Comparison of ENCODE assay signal across 11 mouse cellular contexts in genomic region chr15:82358431-82359260, GRCm38 (mm10). TPM values are rescaled to one million over a fixed set of nuclear protein-coding genes. Genes with fewer than 3 reads are reported as not detected.
DNase-seq lines count a peak whose midpoint lies in the region; ATAC-seq and TF ChIP-seq lines count a peak whose summit lies in the region.
"Had no signal": no experiment of that assay in that cellular context is flagged by ENCODE, and none has a peak within 500 bp of the region (broad histone marks: within the 10 kb centered on the region; RNA-seq: fewer than 3 reads in every experiment).

No protein-coding gene starts in this region.

- H3K9me3 ChIP-seq in forebrain, embryonic 13.5 days (replicated peaks), result no peaks in the 10 kb centered on the region
- H3K9me3 ChIP-seq in forebrain, postnatal 0 days (ENCODE audit: low read length), result no peaks in the 10 kb centered on the region
- no peaks in the 10 kb centered on the region for H3K9me3 ChIP-seq in limb, embryonic 10.5 days (replicated peaks)
- H3K9me3 ChIP-seq: midbrain, embryonic 13.5 days had no signal

- WGBS in forebrain, embryonic 13.5 days, result 75% methylated on average over 22 of the region's 22 CpGs
- 65% methylated on average over 22 of the region's 22 CpGs for WGBS in forebrain, postnatal 0 days
- WGBS in limb, embryonic 10.5 days, result 70% methylated on average over 22 of the region's 22 CpGs

- no peak overlapping the region for H3K27ac ChIP-seq in forebrain, embryonic 13.5 days
- no peak overlapping the region for H3K27ac ChIP-seq in forebrain, postnatal 0 days (ENCODE audit: low read depth, low read length)
- H3K27ac ChIP-seq in testis, adult 2 months (ENCODE audit: control insufficient read depth, insufficient read depth, low read depth, low read length), result no peak overlapping the region; the same call in 1 of the 2 replicates
- H3K27ac ChIP-seq in limb, embryonic 10.5 days, result peak overlapping the region; percentile 65
- H3K27ac ChIP-seq: midbrain, embryonic 13.5 days had no signal

- intact Hi-C loops in left cerebral cortex, postnatal 14 days (cut with DNase I), result no loop called here

- TF ChIP-seq POLR2A in testis, adult 2 months (IDR thresholded peaks at IDR 0.05; ENCODE audit: control insufficient read depth, low read depth, low read length), result no peak

- TF ChIP-seq CTCF in forebrain, postnatal 0 days (IDR thresholded peaks at IDR 0.05; ENCODE audit: low read depth), result no peak
- no peak for TF ChIP-seq CTCF in testis, adult 2 months (IDR thresholded peaks at IDR 0.05; ENCODE audit: control insufficient read depth, insufficient read depth, insufficient replicate concordance, low read depth, low read length)

- no peak overlapping the region for H3K4me3 ChIP-seq in forebrain, embryonic 13.5 days
- no peak overlapping the region for H3K4me3 ChIP-seq in forebrain, postnatal 0 days (ENCODE audit: low read depth, low read length)
- peak overlapping the region; percentile 7; the same call in 1 of the 2 replicates for H3K4me3 ChIP-seq in testis, adult 2 months (ENCODE audit: control insufficient read depth, low read depth, low read length)
- H3K4me3 ChIP-seq in limb, embryonic 10.5 days, result no peak overlapping the region
- H3K4me3 ChIP-seq: midbrain, embryonic 13.5 days had no signal

- H3K4me1 ChIP-seq in forebrain, embryonic 13.5 days, result peaks cover 5% of the 10 kb centered on the region
- H3K4me1 ChIP-seq in forebrain, postnatal 0 days (ENCODE audit: insufficient read depth), result no peaks in the 10 kb centered on the region
- H3K4me1 ChIP-seq in testis, adult 2 months (ENCODE audit: control insufficient read depth, insufficient read depth, low read length), result peaks cover 11% of the 10 kb centered on the region
- peaks cover 18% of the 10 kb centered on the region; the same call in 1 of the 2 replicates for H3K4me1 ChIP-seq in limb, embryonic 10.5 days

- H3K4me2 ChIP-seq in forebrain, embryonic 13.5 days, result no peak overlapping the region
- H3K4me2 ChIP-seq in forebrain, postnatal 0 days (ENCODE audit: low read depth), result no peak overlapping the region
- H3K4me2 ChIP-seq: midbrain, embryonic 13.5 days had no signal

- no peak for DNase-seq in forebrain, postnatal 0 days
- no peak for DNase-seq in testis, postnatal 10 days (ENCODE audit: low spot score)
- no peak for DNase-seq in limb, embryonic 10.5 days (ENCODE audit: low spot score)
- DNase-seq in left cerebral cortex, postnatal 14 days (ENCODE audit: low spot score in 2 of 2), result no peak
- DNase-seq in frontal cortex, postnatal 25 days (ENCODE audit: low spot score in 2 of 2), result no peak
- DNase-seq in layer of hippocampus, adult 11-12 months (ENCODE audit: low spot score), result no peak
- DNase-seq: adrenal gland, adult 2 months; right cerebral cortex, postnatal 4 days had no signal

- 0 out of 2 replicates have a peak overlapping the region, but pooled peaks have one; percentile 45 for H3K9ac ChIP-seq in forebrain, embryonic 13.5 days
- H3K9ac ChIP-seq in forebrain, postnatal 0 days, result no peak overlapping the region
- H3K9ac ChIP-seq: midbrain, embryonic 13.5 days had no signal

- no peak for ATAC-seq in forebrain, embryonic 13.5 days
- no peak for ATAC-seq in forebrain, postnatal 0 days
- ATAC-seq: midbrain, embryonic 13.5 days had no signal

- H3K36me3 ChIP-seq in forebrain, embryonic 13.5 days (ENCODE audit: poor library complexity, severe bottlenecking), result no peaks in the 10 kb centered on the region
- no peaks in the 10 kb centered on the region for H3K36me3 ChIP-seq in forebrain, postnatal 0 days (ENCODE audit: insufficient read depth)
- H3K36me3 ChIP-seq in testis, adult 2 months (ENCODE audit: control insufficient read depth, insufficient read depth, low read length), result no peaks in the 10 kb centered on the region
- no peaks in the 10 kb centered on the region for H3K36me3 ChIP-seq in limb, embryonic 10.5 days
- H3K36me3 ChIP-seq: midbrain, embryonic 13.5 days had no signal

- no peaks in the 10 kb centered on the region for H3K27me3 ChIP-seq in forebrain, embryonic 13.5 days
- H3K27me3 ChIP-seq in forebrain, postnatal 0 days (ENCODE audit: insufficient read depth, low read length), result no peaks in the 10 kb centered on the region
- H3K27me3 ChIP-seq in testis, adult 2 months (ENCODE audit: control insufficient read depth, insufficient read depth, low read length), result no peaks in the 10 kb centered on the region
- no peaks in the 10 kb centered on the region for H3K27me3 ChIP-seq in limb, embryonic 10.5 days (ENCODE audit: low read depth, poor library complexity, severe bottlenecking)
- H3K27me3 ChIP-seq: midbrain, embryonic 13.5 days had no signal

RNA-seq across cellular contexts. Expression of gene Ndufa6, which starts 4.5 kb away (rescaled TPM):
- polyA plus RNA-seq in forebrain, embryonic 13.5 days (2015; fragmentation: Nextera tagmentation; extraction: Ambion mirVana), result 318 and 358 TPM in 2 replicates
- total RNA-seq in forebrain, postnatal 0 days (2014; rRNA removed), result 271 and 465 TPM in 2 replicates
- polyA plus RNA-seq in forebrain, postnatal 0 days (2015; fragmentation: Nextera tagmentation; extraction: Ambion mirVana), result 416 and 528 TPM in 2 replicates
- 240 and 246 TPM in 2 replicates for polyA plus RNA-seq in testis, adult 2 months (2012; rRNA removed)
- 243 and 262 TPM in 2 replicates for polyA plus RNA-seq in limb, embryonic 10.5 days (2016; fragmentation: Nextera tagmentation; extraction: Ambion mirVana)
- 100 to 1,000 TPM; 174 to 193 TPM for total RNA-seq in left cerebral cortex, postnatal 14 days (2021)

RNA-seq across cellular contexts. Expression of gene Smdt1, which starts 19.9 kb away (rescaled TPM):
- 303 and 321 TPM in 2 replicates for polyA plus RNA-seq in forebrain, embryonic 13.5 days (2015; fragmentation: Nextera tagmentation; extraction: Ambion mirVana)
- 167 and 208 TPM in 2 replicates for total RNA-seq in forebrain, postnatal 0 days (2014; rRNA removed)
- 337 and 359 TPM in 2 replicates for polyA plus RNA-seq in forebrain, postnatal 0 days (2015; fragmentation: Nextera tagmentation; extraction: Ambion mirVana)
- polyA plus RNA-seq in testis, adult 2 months (2012; rRNA removed), result 129 and 140 TPM in 2 replicates
- 211 and 212 TPM in 2 replicates for polyA plus RNA-seq in limb, embryonic 10.5 days (2016; fragmentation: Nextera tagmentation; extraction: Ambion mirVana)
- total RNA-seq in left cerebral cortex, postnatal 14 days (2021), result 100 to 1,000 TPM; 130 to 131 TPM

RNA-seq across cellular contexts. Expression of gene Pheta2, which starts 19.9 kb away (rescaled TPM):
- polyA plus RNA-seq in forebrain, embryonic 13.5 days (2015; fragmentation: Nextera tagmentation; extraction: Ambion mirVana), result 1.3 and 1.8 TPM in 2 replicates
- total RNA-seq in forebrain, postnatal 0 days (2014; rRNA removed), result 1.4 and 3.5 TPM in 2 replicates
- 0.83 and 1.1 TPM in 2 replicates for polyA plus RNA-seq in forebrain, postnatal 0 days (2015; fragmentation: Nextera tagmentation; extraction: Ambion mirVana)
- polyA plus RNA-seq in testis, adult 2 months (2012; rRNA removed), result 5.0 and 5.5 TPM in 2 replicates
- polyA plus RNA-seq in limb, embryonic 10.5 days (2016; fragmentation: Nextera tagmentation; extraction: Ambion mirVana), result 5.4 and 7.4 TPM in 2 replicates
- total RNA-seq in left cerebral cortex, postnatal 14 days (2021), result 1 to 10 TPM; 1.2 to 1.3 TPM

RNA-seq across cellular contexts. Expression of gene Naga, which starts 19.9 kb away (rescaled TPM):
- polyA plus RNA-seq in forebrain, embryonic 13.5 days (2015; fragmentation: Nextera tagmentation; extraction: Ambion mirVana), result 19.4 and 25.2 TPM in 2 replicates
- 27.0 and 47.5 TPM in 2 replicates for total RNA-seq in forebrain, postnatal 0 days (2014; rRNA removed)
- polyA plus RNA-seq in forebrain, postnatal 0 days (2015; fragmentation: Nextera tagmentation; extraction: Ambion mirVana), result 26.7 and 33.7 TPM in 2 replicates
- 45.3 and 48.9 TPM in 2 replicates for polyA plus RNA-seq in testis, adult 2 months (2012; rRNA removed)
- 19.0 and 29.2 TPM in 2 replicates for polyA plus RNA-seq in limb, embryonic 10.5 days (2016; fragmentation: Nextera tagmentation; extraction: Ambion mirVana)
- 10 to 100 TPM; 35.7 to 37.8 TPM for total RNA-seq in left cerebral cortex, postnatal 14 days (2021)

RNA-seq across cellular contexts. Expression of gene Cyp2d22, which starts 21.4 kb away (rescaled TPM):
- polyA plus RNA-seq in forebrain, embryonic 13.5 days (2015; fragmentation: Nextera tagmentation; extraction: Ambion mirVana), result 1.6 and 1.7 TPM in 2 replicates
- 2.1 and 3.1 TPM in 2 replicates for total RNA-seq in forebrain, postnatal 0 days (2014; rRNA removed)
- polyA plus RNA-seq in forebrain, postnatal 0 days (2015; fragmentation: Nextera tagmentation; extraction: Ambion mirVana), result 1.8 and 1.9 TPM in 2 replicates
- polyA plus RNA-seq in testis, adult 2 months (2012; rRNA removed), result 9.9 and 11.0 TPM in 2 replicates
- polyA plus RNA-seq in limb, embryonic 10.5 days (2016; fragmentation: Nextera tagmentation; extraction: Ambion mirVana), result 0.80 and 2.9 TPM in 2 replicates
- 10 to 100 TPM; 20.9 to 21.9 TPM for total RNA-seq in left cerebral cortex, postnatal 14 days (2021)
